Mouse (Mus musculus) right cerebral cortex, postnatal 4 days (tissue): ENCODE measurements around the gene Ipo13.

Experiments used
- DNase-seq: peaks from one replicate; pipeline ENCODE4 v3.0.0-alpha.2; 2022

Gene Ipo13

DNA sequence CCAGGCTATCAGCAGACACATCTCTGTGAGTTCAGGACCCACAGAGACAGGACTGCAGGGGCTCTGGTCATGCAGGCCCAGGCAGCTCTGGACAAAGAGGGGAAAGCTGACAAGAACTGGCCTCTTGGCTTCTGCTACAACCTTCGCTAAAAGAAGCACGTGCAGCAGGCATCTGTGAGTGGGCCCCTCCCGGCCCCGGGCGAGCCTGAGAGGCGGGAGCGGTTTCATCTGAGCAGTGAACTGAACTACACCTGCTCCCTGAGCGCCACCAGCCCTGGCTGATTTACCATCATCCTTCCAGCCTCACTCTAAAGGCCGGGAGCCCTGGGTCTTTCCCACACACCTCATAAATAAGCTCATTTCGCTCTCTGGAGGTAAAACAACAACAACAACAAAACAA, 36.5 kb downstream of the Ipo13 start:
- DNase-seq = no peak

DNA sequence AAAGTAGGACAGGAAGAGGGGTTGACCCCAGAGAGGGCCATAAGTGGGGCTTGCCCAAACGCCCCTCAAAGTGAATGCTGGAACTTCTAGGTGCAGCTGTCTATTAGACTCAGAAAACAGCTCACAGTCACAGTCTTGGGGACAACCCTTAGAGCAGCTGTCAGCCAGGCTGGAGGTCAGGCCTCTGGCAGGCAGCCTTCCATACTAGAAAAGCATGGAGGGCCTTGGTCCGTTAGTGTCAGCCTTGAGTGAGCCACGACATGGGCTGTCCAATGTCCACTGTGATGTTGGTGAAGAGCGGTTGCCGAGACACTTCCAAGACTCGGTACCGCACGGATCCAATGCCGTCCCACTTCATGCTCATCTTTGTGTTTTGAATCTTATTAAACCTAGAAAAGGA, 41.2 kb downstream of the Ipo13 start:
- no peak for DNase-seq

DNA sequence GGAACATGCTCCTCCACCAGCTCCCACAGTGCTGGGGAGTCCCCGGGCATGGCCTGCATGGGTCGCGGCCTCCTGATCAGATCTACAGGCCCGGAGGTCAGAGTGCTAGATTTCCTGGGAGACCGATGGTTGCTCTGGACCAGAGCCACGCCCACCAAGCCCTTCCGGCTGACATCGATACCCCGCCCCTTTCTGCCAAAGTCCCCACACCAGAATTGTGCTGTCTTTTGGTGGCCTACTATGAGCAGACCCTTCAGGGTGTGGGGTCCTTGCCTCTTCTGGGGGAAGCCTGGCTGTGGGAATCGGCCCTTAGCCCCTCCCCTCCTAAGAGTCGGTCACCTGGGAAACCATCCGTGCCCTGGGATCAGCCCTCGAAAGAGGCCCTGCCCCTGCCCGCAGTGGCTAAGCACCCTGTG, 42.3 kb downstream of the Ipo13 start, which contains the start of gene Ccdc24:
Ccdc24 (minus strand) TSS at position 87 of the 416 bp plus-strand sequence.
- no peak for DNase-seq

DNA sequence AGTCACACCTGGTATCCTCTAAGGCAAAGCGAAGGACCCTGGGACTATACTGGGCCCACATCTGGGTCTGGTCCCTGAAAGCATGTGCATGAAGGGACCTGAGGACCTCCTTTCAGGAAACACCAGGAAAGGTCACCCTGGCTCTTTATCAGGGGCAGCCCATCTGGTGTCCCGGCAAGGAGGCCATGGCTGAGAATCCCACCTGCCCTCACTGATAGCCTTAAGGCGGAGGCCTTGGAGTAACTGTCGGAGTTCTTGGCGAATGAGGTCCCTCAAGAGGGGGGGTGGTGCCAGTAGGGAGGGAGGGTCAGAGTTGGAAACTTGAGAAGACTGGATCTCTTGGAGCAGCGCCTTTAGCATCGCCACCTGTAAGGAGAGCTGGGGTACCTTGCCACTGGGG, 43.0 kb downstream of the Ipo13 start:
- no peak for DNase-seq

DNA sequence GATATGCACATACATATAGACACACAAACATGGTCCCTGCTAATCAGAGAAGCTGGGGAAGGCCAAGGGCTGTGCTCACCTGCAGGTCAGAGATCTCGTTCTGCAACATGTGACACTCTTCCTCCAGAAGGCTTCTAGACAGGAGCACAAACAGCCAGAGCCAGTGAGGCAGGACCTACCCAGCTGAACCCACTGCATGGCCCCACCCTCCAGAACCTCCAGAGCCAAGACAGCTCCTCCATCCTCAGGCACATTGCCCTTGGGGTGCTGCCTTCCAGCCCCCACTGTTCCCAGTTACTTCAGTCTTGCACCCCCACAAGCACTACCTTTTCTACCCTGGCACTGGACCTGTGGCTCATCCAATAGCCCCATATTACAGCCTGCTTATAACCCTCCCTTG, 44.4 kb downstream of the Ipo13 start:
- DNase-seq = no peak

DNA sequence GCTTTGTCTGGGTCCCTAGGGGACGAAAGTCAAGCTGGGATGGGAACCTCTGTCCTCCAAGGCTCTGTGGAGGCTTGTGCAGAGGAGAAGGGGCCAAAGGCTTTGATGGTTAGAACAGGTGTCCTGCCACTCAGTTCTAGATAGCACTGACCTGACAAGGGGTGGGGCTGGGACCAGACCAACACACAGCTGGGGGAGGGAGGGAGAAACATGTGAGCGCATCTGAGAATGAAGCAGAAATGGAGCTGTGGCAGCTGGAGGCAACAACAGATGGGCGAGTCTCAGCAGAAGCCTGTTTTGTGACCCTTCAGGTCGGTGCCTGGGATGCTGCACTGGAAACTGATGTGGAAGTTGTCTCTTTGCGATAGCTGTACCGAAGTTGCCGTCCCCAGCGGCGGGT, 45.5 kb downstream of the Ipo13 start:
- no peak for DNase-seq

DNA sequence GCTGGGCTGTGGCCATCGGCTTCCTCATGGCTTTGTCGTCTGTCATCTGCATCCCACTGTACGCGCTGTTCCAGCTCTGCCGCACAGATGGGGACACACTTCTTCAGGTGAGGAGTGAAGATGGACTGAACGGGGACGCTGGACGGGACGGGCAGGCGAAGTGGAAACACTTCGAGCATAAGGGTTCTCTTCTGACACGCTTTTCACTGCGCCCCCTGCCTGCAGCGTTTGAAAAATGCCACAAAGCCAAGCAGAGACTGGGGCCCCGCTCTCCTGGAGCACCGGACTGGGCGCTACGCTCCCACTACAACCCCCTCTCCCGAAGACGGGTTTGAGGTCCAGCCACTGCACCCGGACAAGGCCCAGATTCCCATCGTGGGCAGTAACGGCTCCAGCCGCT, 47.0 kb downstream of the Ipo13 start:
- DNase-seq = peak; percentile 75

DNA sequence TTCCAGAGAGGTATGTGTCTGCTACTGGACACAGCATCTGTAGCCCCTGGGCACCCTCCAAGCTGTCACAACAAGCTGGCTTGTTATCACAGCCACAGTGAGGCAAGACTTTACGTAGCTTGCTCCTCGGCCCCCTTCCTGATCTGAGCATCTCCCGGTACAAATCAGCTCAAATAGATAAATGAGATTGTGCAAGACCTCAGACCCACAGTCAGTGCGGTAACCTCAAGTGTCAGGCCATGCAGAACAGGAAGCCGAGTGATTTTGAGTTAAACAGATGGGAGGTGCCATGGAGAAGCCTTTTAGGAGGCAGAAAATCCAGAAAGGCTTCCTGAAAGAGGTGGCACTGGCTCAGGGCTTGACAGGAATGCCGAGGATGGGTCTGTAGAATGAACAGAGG, 47.8 kb downstream of the Ipo13 start:
- no peak for DNase-seq

DNA sequence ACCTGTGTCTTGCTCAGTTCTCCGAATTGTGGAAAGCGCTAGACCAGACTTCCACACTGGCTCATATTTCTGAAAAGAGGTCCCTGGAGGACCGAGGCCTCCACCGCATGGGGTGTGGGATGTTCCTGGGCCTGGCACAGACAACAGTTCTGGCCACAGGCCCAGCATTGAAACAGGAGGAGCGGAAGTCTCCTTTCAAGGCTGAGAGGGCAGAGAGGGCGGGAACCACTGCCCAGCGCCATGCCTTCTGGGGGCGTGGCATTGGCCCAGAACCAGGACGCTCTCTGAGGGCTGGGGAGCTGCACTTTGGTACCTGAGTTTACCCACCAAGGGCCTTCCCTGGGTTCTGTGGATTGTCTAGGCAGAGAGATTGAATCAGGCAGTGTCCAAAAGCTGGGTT, 48.7 kb downstream of the Ipo13 start:
- peak; percentile 47 for DNase-seq

DNA sequence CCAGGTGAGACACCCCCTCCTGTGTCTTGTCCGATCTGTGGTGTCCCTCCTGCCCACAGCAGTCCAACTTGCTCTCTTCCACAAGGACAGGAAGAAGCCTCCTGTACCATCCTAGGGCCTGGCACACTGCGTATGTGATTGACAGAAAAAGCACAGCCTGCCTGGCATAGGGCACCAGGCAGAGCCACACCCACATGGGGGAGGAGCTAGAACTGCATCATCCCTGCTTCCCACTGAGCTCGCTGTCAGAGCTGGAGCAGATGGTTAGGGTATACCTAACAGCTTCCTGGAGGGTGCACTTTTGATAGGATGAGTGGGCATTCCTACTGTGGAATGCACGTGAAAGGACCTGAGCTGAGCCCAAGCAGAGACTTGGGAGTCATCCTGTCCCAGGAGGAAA, 52.0 kb downstream of the Ipo13 start:
- DNase-seq = peak; percentile 47

DNA sequence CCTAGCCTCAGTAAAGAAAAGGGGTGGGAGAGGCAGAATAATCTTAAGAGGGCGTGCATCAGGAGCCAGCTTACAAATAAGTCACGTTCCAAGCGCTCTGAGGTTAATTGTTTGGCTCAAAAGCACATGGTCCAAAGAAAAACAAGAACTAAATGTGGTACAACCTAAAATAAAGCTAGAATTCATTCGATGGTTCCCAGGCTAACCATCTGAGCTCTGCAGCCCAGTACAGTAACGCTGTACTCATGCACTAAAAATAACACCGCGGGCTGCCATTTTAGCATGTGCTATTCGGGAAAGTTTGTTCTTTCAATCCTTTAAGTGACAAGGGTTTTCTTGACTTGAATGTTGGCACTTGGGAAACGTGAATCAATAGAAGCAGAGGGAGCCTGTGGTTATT, 54.2 kb downstream of the Ipo13 start:
- no peak for DNase-seq

DNA sequence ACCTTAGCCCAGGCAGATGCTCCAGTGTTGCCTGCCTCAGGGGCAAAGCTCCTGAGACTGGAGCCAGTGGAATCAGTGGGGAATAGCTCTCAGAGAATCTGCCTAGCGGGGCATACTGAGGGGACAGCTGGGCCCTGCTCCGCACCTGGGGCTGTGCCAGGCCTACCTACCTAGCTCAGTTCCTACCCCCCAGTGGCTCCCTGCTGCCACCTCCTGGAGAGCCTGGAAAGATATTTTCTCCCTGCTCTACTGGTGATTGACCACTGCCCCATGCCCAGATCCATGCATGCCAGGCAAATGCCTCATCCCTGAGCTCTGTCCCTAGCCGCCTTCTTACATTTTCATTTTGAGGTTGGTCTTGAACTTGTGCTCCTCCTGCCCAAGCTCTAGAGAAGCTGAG, 56.0 kb downstream of the Ipo13 start:
- DNase-seq = peak; percentile 75

DNA sequence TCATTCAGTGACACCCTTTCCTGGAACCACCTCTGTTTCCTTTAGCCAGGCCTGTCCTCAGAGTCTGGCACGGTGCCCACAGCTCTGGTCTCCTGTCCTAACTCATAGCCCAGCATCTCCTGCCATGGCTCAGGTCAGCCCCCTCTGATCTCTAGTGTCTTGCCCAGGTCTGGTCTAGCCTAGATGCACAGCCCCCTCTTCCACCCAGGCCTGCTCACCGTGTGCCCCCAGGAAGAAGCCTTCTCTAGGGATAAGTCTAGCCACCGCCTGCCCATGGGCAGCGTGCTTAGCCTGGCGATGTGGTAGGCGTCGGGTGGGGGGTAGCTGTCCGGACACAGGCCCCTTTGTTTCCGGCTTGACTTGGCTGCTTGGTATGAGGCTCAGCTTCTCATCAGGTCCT, 59.7 kb downstream of the Ipo13 start:
- peak; percentile 53 for DNase-seq

DNA sequence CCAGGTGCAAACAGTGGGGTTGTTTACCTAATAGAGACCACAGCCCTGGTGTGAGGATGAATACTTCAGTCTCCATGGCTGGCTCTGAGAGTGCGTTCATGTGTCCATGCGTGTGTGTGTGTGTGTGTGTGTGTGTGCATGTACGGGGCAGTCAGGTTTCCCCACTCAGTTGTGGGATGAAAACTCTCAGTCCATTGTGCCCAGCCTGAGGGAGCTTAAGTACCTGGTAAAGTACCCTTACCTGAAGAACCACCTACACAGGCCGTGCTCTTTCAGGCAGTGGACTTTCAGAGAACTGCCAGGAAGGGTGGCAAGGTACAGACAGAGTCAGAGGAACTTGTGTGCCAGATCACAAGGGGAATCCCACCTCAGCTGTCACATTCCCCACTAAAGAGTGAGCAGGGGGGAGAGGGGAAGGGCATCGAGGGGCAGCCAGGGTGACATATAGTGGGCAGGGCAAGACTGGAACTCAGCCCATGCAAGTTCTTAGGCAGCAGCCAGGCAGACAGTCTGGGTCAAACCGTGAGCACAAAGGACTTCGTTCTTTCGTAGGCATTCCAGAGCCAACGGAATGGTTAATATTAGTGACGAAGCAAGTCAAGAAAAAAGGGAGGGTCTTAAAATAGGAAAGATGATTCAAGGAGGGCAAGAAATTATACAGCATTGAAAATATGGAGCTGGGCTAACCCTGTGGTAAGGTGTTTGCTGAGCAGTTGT, 62.5 kb downstream of the Ipo13 start:
- DNase-seq = no peak

DNA sequence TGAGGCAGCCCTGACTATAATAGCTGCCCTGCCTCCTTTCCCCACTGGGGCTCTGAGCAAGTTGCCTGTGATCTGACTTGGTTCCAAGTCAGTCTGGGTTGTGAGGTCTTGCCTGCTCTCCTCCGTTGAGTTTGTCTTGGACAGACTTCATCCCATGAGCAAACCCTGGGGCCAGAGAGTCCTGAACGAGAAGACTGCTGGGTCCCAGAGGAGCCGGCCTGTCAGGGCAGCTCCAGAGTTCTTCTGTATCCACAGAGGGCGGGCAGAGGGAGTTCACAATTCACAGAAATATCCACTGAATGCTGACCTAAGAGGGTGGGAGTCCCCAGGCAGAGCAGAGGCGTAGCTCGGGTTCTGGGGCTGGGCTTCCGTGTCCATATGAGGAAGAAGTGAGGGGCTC, 63.9 kb downstream of the Ipo13 start:
- DNase-seq = no peak

DNA sequence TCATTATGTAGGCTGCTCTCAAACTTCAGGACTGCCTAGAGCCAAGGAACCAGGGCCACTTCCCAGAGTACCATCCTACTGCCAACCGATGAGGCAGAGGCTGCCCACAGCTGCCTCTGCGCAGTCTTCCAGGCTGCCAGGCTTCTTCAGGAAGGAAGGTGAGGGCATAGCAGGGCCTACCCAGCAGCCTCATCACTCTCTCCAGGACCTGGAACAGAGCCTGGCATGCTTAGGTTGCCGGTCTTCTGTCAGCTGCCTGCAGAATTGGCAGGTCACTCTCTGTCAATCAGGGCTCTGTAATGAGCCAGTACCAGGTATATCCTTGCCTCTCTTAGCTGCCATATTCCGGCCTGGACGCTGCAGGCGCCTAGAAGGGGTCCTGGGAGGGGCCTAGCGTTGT, 64.6 kb downstream of the Ipo13 start:
- DNase-seq = no peak

DNA sequence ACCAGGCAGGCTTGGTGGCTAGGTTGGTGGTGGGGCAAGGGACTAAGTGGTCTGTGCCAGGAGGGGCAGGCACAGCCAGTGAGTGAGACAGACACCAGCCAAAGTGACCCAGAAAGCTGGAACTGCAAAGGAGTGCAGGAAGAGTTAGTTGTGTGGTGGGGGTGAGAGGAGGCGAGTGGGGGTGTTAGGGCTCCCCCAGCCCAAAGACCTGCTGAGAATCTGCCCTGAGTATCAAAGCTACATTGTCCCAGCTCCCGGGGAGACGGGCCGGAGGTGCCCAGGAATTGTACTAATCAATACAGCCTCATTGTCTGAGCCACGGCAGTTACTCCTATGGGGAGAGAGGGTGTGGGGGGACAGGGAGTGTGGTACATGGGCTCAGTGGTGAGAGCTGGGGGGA, 65.3 kb downstream of the Ipo13 start:
- no peak for DNase-seq

DNA sequence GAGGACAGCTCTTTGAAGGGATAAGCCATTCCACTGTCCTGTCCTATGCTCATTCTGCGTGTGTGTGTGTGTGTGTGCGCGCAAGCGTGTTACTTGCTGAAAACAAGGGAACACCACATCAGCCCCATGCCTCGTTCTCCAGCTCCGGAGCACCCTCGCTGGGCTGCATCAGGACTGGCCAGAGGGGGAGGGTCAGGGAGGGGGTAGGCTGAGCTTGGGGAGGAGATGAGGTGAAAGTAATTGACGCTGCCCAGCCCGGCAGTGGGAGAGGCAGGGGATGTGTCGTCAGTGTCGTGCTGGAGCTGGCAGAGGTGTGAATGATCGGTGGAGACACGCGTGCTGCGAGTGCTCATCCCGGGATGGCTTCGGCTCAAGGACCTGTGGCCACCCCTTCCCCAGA, 65.7 kb downstream of the Ipo13 start:
- no peak for DNase-seq

DNA sequence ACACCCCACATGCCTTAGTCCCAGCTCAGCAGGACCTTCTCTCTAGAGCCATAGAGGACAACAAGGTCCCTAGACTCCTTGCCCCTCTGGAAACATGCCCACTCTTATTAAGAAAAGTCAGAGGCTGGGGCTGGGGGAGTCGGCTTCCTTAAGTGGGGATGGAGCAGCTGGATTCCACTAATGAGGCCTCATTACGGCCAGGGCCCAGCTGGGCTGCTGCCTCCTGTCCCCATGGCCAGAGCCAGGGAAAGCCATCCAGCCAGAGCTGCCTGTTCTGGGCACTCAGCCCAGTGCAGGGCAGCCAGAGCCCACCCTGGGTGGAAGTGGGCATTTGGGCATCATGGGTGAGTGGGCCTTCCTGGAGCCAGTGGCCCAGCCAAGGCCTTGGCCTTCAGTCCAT, 67.8 kb downstream of the Ipo13 start:
- DNase-seq = no peak

DNA sequence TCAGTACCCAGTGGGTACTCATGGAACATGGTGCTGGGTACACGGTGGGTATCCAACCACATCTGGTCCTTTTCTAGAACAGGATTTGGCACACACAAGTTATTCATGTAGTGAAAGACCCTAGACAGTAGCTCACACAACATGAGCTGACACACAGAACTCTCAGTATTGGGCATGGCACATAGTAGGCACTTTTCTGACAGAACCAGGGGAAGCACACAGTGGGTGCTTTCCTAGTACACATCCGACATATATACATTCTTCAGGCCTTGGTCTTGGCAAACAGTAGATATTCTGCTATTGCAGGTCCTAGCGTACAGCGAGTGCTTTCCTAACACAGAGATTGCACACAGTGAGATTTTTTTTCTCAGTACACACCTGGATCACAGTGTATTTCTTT, 68.5 kb downstream of the Ipo13 start:
- no peak for DNase-seq

DNA sequence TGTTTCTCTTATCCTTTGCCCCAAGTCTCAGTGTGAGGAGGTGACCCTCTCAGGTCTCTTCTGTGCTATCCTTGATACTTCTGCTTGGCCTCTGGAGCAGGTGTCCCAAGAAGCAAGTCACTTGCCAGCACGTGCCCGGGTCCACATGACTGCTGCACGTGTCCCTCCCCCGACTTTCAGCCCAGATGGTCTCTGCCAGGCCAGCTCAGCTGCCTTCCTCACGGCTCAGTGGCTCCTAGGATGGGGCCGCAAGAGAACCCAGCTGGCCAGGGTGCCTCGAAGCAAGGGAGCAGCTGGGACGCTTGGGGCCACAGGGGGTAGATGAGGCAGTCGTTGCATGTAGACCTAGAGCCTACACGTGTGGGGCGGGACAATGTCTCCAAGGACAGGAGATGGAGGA, 69.5 kb downstream of the Ipo13 start:
- DNase-seq = no peak
